Mouse (Mus musculus): ENCODE results near the gene Hbb-bh2.

DNA sequence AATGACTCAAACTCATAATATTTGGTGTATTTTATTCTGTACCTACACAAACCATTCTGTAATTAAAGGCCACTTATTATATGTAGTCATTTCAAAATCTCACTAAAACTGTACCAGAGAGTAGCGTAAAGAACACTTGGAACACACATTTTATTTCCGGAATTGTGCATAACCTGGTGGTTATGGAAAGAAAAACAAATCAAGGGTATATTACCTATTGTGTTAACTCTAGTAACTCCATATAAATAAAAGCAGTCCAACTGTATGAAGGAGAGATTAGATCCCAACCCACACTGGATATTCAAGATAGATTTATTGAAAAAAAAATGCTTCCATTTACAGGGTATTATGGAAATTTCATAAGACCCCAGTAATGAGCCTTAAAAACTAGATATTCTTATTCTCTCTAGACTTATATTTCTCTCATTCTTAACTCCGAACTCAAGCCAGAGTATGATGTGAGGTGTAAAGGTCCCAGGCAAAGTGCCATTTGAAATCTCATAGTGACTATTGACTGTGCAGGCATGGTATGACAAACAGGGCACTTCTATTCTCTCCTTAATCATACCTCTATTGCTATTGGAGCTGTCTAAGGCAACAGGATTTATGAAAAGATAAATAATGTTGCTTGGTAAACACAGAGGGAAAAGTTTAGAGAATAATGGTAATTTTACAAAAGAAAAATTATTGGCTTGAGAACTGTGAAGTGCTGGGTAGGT lies 14.6 kb downstream of the Hbb-bh2 start:
- TF ChIP-seq CTCF (IDR thresholded peaks at IDR 0.05; ENCODE audit: control insufficient read depth, insufficient read depth, low read length) (no peak), POLR2A (IDR thresholded peaks at IDR 0.05; ENCODE audit: borderline replicate concordance, control insufficient read depth, low read depth, low read length) (no peak)
